Mouse (Mus musculus): ENCODE data around the gene Nup188.

Gene Nup188

DNA sequence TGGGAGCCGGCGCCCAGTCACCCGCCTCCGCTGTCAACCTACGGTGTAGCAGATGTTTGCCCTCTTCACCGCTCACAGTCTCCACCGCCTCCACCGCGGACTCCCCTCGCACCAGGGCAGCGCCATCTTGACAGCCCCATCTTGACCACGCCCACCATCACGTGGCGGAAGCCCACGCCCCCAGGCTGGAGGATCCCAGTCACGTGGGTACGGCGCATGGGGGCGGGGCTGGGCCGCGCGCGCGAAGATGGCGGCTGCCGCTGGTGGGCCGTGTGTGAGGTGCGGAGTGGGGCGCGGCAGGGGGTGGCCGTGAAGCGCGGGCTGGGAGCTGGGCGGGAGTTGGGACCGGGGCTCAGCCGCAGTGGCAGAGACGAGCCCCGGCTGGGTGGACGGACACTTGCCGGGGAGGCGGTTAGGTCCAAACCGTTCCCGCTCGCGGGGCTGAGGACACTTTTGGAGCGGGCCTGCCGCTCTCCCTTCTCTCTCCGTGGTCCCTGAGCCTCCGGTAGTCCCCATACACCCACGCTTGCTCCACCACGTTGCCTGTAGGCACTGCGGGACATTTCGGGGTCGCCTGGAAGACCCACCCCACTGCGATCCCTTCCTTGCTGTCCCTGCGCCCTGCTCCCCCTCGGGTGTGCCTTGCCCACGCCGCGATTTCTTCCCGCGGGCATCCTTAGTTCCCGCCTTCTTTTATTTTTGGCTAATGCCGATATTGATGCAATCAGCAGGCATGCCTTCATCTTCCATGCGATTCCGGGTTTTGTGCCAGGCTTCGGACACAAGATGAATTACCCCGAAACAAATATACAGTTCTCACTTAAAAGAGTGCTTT lies at the start of gene Nup188, which contains the start of gene Dolk:
Nup188 (plus strand) TSS at position 206 of the 835 bp plus-strand sequence.
Dolk (minus strand) TSS at position 143 of the 835 bp plus-strand sequence.
- DNase-seq (ENCODE audit: low read depth): peak; percentile 94

DNA sequence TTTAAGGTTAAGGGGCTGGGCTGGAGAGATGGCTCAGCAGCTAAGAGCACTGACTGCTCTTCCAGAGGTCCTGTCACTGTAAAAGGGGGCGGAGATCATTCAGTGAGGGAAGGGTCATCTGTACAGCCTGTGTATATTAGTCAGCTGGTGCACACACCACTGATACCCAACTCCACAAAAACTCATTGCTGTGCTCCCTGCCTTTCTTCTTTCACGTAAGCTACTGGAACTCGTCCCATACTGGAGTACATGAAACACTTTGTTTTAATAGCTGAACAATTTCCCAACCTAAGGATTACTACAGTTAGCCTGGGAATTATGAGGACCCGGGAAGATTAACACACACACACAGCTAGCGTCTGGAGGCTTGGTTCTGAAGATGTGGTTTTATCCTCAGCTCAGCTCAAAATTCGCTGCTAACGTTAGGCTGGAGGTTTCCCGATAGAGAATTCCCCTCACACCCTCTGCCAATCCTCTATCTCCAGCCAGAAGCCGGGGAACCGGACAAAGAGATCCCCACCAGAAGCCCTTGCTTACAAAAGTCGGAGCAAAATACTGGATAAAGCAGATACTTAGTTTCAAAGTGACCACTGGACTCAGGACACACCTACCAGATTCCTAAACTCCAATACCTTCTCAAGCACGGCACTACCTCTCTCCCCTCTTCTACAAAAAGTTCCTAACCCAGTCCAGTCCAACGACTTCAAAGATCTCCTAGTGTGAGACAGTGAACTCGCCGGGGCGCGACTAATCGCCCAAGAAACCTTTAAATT lies 49.6 kb upstream of the Nup188 start:
- no peak for DNase-seq (ENCODE audit: low read depth)

DNA sequence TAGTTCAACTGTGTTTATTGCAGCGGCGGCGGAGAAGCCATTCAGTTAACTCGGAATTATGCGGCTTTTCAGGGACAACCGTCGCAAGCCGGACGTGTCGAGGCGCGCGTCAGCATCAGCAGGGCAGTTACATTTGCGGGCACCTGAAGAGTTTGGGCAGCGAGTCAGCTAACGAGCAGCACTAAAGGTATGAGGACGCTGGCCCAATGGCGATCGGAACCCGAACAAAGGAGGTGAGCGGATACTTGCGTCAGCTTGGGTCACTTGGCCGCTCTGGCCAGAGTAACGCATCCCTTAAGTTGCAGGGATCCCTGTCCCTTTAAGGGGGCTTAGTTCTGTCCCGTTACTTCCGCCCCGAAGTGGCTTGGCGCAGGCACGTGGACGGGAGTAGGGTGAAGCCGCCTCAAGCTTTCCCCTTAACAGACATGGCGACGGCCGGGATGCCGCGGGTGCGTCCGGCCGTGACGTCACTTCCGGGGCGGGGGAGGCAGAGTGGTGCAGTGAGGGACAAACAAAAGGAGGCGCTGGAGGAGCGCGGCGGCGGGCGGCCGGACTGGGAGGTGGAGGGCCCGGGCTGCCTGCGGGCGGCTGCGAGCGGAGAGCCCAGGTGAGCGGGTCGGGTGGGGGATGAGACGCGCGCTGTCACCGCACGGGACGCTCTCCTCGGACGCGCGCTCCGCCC lies 48.9 kb upstream of the Nup188 start, which contains the start of gene Lrrc8a:
Lrrc8a (plus strand) TSS at position 517 of the 682 bp plus-strand sequence.
- peak; percentile 98 for DNase-seq (ENCODE audit: low read depth)

DNA sequence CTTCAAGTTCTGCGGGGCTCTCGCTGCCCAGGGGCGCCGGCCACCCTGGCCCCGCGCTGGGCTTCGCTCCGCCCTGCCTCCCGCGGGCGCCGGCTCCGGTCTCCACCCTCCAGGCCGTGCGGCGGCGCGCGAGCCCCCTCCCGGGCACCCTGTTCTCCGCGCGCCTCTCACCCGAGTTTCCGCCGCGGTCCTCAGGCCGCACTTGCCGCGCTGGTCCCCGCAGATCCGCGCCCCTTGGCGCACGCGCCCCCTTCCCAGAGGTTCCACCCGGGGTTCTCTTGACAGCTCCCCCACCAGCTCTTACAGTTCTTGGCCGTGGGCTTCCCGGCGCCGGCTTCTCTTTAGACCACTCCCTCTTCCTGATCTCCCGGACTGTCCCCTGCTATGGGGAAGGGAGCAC lies 48.3 kb upstream of the Nup188 start:
- DNase-seq (ENCODE audit: low read depth): no peak

DNA sequence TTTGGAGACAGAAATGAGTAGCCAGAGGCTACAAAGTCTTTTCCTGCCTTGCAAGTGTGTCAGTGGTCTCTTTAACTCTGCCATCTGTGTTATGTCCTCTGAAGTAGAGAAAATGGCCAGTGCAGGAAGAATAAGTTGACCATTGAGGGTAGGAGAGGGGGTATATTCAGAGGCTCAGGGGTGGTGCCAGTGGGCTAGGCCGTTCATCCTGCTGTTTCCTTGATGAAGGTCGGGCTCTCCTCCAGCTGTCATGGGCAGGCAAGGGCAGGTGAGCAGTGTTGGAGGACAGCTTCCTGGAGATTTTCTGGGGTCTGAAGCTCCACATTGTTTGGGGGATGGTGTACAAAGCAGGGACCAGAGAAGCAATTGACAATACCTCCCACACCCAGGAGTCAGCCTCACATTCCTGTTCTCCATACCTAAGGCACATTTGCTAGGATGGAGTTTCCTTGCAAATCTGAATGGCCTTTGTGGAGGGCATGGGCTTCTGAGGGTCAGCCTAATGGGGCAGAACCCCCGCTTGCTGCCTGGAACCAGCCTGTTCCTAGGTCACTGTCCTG lies 47.2 kb upstream of the Nup188 start:
- no peak for DNase-seq (ENCODE audit: low read depth)

DNA sequence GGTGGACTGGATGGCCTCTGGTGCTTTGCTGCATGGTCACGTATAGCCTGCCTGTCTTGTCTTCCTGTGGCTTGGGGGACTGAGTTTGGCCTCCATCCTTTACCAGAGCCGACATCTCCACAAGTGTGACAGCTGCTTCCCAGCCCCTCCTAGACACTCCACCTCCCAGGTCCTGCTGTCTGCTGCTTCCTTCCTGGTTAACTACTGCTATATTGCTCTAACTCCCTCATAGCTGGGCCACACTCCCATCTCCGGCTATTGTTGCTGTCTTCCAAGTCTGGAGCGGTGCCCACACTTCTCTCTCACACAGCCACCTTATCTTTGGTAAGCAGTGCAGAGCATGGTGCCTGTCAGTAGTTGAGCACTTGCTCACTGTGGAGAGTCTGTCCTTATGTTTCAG lies 46.4 kb upstream of the Nup188 start:
- DNase-seq (ENCODE audit: low read depth): no peak

DNA sequence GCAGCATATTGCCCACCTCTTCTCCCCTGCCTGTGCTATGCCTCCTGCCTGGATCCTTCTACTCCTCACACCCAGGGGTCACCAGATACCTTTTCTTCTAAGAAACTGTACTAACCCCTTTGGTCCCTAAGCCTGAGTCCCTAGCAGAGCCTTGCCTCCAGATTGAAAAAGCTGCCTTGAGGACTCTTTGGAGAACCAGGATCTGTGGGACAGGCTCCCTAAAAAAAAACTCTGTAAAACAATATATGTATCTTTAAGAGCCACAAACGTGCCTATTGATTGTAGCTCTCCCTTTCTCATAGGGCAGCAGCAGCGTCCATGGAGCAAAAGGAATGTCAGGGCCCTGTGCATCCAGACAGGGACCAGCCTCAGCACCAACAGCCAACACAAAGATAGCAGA lies 45.9 kb upstream of the Nup188 start, which contains the start of gene Gm28035:
Gm28035 (plus strand) TSS at position 301 of the 400 bp plus-strand sequence.
- no peak for DNase-seq (ENCODE audit: low read depth)

DNA sequence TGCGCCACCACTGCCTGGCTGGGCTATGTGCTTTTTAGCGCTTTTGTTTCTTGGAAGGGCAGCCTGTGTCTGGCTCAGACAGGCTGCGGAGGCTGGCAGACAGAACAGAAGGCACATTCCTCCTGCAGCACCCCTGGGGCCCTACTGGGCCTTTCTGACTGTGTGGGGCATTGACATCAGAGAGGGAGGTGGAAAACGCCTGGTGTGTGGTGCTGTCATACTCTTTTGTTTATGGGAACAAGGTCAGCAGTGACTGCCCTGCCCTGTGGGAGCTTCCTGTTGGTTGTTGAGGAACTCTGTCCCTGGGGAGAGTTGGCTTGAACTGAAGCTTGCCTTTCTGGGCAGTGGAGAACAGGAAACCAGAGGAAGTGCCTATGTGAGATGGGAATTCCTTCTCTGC lies 43.7 kb upstream of the Nup188 start:
- DNase-seq (ENCODE audit: low read depth): no peak

DNA sequence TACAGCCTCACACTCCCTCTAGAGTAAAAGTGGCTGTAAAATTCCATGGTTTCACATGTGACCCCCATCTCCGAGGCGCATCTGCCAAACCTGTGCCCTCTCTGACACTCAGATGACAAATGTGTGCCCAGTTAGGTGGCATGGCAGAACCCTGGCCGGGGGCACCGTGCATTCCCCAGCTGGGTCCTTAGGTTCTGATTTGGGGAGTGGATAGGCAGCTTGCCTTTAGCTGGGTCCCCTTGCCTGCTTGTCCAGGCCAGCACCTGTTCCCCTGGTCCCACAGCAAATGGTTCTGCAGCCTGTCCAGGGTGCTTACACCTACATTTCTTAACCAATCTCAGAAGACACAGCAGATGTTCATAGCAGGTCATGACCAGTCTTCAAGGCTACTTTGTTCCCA lies 42.8 kb upstream of the Nup188 start:
- no peak for DNase-seq (ENCODE audit: low read depth)

DNA sequence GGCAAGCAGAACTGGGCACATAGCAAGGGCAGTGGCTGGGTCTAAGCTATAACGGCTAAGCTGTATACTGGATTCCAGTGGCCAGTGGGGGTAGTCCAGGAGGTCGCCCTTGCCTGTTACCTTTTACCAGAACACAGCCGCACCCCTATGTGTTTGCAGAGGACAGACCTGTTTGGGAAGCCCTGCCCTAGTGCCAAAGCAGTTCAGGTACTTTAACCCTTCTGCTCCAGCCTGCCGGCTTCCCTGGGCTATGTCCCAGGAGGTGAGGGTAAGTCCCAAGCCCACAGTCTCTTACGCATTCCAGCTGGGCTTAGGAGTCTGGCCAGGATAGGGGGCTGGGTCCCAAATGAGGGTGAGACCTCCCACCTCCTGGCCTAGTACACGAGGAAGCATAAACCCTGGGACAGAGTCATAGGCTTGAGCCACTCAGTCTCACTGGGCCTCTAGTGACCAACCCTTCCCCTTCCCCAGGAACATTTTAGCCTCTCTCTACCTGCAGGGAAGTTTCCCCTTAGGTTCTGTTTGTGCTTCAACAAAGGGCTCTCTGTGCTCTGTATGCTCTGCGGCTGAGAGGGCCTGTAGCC lies 41.5 kb upstream of the Nup188 start:
- DNase-seq (ENCODE audit: low read depth): no peak

DNA sequence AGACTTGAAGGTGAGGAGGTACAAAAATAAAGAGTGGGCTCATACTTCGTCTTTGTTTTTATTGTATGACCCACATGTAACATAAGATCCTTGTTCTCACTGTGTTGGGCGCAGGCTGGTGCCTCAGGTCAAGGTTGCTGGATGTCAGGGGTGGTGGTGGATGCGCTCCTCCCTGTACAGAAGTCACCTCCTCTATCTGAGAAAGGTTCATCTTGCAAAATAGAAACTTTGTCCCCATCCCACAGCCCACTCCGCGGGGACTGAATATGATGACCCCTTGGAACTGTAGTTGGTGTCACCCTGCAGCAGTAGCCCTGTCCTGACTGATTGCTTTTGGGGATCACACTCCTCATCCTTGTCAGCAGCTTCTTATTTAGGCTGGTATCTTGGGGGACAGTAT lies 39.2 kb upstream of the Nup188 start:
- no peak for DNase-seq (ENCODE audit: low read depth)

DNA sequence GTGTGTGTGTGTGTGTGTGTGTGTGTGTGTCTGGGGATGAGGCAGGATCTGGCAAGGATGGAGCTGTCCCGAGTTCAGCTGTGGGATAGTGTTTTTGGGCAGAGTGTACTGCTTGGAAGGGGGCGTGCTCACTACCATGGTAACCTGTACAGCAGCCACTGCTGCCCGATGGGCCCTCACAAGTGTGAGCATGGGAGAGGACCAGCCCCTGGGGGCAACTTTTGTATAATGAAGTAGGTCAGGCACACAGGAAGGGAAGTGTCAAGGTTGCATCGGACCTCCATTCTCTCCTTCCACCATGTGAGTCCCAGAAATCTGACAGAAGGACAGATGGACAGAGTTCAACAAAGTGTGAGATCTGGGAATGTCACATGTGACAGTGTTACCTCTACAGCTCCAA lies 38.5 kb upstream of the Nup188 start:
- DNase-seq (ENCODE audit: low read depth): no peak

DNA sequence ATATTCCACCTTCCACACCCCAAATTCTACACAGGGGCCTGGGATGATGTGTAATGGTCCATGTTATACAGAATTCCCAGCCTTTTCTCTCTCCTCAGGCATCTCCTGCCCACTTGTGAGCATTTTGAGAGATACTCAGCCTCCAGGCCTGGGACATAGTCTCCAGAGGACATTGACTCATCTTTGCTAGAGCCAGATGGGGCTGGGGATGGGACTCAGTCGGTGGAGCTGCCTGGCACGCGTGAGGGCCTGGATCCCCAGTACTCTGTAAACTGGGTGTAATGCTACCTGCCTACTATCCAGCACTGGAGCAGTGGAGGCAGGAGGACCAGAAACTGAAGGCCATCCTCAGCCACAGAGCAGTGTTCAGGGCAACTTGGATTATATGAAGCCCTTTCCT lies 37.0 kb upstream of the Nup188 start:
- DNase-seq (ENCODE audit: low read depth): no peak

DNA sequence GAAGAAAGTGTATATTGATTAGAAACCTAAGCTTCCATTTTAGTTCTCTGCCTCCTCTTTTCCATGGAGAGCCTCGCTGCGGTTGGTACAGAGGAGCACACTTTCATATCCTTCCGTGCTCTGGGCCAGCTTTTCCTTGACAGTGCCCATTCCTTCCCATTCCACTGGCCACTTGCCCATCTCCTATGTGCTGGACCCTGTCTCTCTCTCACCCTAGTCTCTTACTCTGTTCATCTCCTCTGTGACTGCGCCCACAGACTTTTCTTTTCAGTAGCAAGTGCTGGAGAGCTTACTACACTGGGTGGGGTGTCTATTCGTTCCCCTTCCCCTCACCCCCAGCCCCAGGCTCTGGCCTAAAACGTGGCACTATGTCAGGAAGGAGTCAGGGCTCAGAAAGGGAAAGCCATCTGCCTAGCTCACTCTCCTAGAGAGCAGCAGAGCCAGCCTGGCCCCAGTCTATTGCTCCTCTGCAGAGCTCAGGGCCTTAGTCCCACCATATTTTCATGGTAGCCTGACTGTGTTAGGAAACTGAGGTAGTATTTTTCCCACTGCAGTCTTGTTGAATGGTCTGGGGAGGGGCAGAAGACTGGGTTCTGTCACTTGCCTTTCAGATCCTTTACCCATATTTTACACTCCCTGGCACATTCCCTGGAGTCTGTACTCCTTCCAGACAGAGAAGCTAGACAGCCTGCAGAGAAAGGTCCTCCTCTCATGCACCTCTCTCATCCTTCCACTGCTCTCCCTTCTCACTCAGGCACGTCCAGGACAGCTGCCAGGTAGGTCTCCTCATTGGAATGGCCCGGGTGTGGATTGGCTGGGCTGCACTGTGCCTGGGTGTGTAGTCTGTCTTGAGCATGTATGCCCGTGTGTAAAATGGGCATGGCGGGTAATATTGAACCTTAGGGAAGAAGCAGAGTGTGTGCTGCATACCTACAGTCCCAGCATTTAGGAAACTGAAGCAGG lies 35.8 kb upstream of the Nup188 start:
- DNase-seq (ENCODE audit: low read depth): no peak

DNA sequence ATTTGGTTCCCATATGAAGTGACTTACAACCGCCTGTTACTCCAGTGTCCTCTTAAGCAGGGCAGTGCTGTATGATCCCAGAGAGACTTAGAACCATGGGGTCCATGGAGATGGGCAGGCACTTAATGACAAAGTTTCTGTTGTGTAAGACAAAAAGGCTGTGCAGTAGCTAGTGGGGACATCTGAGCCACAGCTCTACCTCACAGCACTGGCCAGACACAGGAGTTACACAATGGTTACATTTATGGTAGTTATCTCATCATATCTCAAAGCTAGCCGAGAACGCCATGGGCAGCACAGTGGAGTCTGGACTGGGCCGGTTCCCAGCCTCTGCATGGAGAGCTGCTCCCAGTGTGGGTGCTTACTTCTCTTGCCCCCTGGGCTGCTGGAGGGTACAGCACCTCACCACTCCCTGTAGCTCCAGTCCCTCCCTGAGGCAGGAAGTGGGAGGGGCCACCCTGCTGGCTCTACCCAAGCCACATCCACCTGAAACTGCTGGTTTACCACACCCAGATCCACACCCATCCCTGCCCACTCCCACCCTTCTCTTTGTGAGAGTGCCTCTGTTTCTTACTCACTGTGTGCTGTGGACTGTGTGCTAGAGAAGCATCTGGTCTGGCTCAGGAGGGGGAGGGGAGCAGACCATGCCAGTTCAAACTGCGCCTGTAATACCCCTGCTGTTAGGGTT lies 34.6 kb upstream of the Nup188 start:
- DNase-seq (ENCODE audit: low read depth): peak; percentile 62

DNA sequence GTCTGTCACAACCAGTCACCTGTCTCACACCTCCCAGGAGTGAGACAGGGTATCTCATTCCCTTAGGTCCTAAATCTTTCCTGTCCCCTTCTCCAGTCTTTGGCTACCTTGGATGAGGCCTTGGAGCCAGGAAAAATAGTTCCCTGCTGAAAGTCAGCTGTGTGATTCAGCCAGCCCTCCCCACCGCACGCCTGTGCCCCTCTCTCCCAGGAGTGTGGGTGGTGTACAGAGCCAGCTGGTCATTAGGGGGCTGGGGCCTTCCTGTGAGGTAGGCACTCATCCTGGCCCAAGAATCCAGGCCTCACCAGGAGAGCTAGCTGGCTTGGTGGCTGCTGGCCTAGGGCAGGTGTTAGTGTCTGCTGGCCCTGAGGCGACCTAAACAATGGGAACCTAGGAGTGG lies 33.7 kb upstream of the Nup188 start:
- no peak for DNase-seq (ENCODE audit: low read depth)

DNA sequence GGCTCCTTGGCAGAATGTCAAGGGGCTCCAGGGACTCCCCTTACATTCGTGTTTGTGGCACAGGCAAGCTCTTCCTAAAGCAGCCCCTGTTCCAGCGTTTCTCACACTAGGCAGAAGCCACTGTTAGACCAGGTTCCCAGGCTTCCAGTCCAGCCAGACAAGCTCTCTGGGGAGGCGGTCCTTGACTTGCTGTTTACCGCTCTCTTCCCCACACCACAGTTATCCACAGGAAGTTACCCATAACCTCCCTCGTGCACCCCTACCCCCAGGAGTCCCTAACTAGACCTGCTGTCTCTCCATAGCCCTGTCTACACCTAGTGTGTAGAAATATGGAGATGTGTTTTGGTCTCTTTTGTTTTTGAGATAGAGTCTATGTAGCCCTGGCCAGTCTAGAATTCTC lies 32.4 kb upstream of the Nup188 start:
- DNase-seq (ENCODE audit: low read depth): no peak

DNA sequence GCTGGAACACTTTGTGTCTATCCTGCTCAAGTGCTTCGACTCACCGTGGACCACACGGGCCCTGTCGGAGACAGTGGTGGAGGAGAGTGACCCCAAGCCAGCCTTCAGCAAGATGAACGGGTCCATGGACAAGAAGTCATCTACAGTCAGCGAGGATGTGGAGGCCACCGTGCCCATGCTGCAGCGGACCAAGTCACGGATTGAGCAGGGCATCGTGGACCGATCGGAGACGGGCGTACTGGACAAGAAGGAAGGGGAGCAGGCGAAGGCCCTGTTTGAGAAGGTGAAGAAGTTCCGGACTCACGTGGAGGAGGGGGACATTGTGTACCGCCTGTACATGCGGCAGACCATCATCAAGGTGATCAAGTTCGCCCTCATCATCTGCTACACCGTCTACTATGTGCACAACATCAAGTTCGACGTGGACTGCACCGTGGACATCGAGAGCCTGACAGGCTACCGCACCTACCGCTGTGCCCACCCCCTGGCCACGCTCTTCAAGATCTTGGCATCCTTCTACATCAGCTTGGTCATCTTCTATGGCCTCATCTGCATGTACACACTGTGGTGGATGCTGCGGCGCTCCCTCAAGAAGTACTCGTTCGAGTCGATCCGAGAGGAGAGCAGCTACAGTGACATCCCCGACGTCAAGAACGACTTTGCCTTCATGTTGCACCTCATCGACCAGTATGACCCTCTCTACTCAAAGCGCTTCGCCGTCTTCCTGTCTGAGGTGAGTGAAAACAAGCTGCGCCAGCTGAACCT lies 30.4 kb upstream of the Nup188 start:
- DNase-seq (ENCODE audit: low read depth): no peak
